Mouse (Mus musculus) activated CD4-positive, CD25-positive, alpha-beta regulatory T cell, adult 4 months (primary cell): ENCODE measurements around the gene Tbc1d19. TPM values are rescaled to one million over a fixed set of nuclear protein-coding genes. Genes with fewer than 3 reads are reported as not detected.

ENCODE experiments used
- ATAC-seq: one replicate; pipeline ENCODE4 v1.8.0; 2017
- polyA plus RNA-seq, 2 experiments: library from polyadenylated mRNA; unstranded; fragments of 100-300 nt; shearing (Covaris generic); gene quantifications; one replicate each; pipeline ENCODE4 v1.2.1; 2017

Gene Tbc1d19
- polyA plus RNA-seq, result 1 to 10 TPM; 5.3 to 6.8 TPM

DNA sequence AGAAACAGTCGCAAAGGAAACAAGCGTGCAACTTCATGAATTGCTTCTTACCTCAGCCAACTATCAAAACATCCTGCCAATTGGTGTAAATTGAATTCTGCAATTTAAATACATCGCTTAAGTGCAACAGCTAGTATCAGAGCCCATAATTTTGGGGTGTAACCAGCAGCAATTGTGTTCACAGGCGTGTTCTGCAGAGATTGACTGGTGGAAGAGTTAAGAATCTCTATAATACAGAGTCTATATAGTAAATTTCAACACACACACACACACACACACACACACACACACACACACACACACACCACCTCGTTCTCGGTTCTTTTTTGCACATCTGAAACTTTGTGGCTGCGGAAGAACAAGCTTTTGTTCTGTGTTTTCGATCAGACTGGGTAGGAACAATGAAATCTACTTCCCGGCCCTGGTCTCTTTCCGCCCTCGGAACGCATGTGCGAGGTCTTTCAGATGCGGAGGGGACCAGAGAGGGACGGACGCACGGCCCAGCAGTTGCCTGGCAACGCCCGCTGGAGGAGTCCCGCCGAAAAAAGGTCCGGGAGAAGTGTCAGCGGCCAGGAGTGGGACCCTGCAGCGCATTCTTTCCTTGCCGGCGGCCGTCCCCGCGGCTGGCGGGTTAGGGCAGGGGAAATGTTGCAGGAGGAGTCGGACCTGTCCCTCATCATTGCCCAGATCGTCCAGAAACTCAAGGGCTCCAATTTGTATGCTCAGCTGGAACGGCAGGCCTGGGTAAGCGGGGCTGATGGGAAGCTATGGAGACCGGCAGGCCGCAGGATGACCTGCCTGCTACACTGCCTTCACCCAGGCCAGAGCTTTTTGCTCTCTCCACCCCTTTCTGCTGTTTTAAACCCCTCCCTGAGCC lies at the start of gene Tbc1d19:
Gene Tbc1d19, plus strand, starts transcription at position 492 of the 877 bp plus-strand sequence.
- ATAC-seq, result peak; percentile 80

DNA sequence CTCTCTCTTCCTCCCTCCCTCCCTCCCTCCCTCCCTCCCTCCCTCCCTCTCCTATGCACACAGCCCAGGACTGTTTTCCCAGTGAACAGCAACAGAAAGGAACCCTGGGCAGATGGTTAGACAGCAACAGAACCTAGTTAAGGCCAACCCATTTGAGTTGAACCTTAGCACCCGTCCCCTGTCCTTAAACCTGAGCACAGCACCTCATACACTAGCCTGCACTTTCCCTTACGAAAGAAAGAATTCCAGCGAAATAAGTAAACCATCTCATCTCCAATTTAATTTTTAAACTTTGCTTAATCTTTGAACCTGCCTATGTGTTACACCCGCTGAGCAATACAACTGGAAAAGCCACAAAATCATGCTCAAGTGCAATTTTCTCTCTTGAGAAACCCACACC lies 49.5 kb upstream of the Tbc1d19 start:
- ATAC-seq, result no peak

DNA sequence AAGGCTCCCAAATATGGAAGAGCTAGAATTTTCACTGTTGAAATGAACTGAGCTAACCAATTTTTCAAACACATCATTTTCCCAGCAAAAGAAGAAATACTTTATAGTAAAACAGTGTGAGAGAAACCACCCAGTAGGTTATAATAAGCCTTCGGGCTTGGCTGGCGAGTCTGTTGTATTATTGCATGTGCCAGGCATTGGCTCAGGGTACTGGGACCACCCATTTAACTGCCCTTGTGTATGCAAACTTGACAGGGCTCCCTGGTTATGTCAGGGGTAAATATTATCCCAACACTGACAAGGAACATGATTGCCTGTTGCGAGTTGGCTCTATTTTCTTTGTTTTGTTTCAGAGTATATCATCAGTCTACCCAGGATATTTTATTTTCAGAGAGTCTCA lies 48.5 kb upstream of the Tbc1d19 start:
- no peak for ATAC-seq

DNA sequence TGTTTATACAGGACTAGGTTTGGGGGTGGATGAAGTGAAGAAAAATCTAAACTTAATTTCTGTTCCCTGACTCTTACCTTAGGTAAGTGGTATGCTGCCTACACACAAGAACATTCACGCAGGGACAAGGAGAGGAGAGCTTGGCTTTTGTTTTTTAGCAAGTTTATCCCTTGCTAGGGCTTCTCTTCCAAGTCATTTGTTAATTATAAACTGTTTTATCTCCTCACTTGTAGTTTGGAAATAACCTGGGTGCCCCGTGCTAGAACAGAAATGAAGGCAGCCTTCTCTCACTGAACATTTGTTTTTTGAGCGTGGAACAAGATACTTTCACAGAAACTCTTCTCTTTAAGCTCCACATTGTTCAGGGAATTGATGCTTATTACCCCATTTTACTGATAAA lies 48.1 kb upstream of the Tbc1d19 start:
- ATAC-seq, result no peak

DNA sequence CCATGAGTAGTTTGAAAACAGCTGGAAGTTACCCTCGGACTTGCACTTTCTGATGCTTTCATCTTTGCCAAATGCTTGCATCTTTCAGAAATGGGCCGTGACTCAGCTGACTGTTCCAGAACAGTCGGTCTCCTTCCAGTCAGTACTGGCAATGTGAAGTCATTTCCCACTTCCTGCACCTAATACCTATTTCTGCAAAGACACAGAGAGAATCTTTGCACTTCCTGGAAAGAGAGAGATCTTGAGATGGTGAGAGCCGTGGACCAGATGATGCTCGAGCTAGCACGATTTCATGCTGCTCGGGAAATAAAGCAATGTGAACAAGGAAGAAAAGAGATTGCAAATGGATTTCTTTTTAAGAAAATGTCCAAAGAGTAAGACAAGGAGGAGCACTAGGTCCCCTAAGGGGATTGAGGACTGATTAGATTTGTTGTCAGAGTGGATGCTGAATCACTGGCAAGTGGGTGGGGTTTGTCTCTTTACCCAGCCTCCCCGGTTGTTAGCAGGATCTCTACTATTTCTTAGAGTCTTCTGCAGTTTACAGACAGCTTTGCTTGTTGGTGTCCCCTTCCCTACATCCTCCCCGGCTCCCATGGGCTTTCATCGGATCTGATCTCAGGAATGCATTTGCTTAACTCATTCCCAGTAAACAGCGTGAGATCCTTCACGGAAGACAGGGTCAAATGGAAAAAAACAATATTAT lies 24.4 kb upstream of the Tbc1d19 start:
- no peak for ATAC-seq

DNA sequence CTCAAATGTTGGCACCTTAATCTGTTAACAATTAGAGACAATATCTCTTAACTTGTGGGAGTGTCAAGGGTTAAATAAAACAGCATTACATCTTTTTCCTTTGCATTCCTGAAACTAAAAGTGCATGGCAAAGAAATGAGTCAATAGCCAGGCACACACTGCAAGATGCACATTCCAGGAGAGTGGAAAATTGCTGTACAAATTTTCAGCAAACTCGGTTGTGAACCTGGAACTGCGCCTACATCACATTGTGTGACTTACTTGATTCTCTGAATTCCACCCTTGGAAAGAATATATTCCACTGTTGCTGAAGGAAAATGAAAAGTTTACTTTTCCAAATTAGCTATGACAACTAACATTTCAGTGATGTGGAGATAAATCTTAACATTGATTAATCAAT lies 8.0 kb upstream of the Tbc1d19 start:
- no peak for ATAC-seq

DNA sequence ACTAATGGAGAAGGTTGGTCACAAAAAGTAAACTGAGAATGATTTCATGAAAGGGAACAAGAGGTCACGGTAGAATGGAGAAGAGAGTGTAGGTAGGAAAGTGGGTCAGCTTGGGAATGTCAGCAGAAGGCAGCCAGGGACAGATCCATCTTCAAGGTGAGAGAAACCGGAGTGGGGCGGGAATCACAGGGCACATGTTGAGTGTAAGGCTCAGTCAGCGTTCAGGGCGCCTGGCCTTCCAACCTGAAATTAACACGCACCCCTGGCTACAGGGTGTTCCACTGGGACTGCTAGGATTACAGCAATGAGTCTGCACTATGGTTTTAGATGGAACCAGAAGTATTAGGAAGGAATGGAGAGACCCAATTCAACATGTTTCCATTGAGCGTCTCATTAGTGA lies 10.3 kb downstream of the Tbc1d19 start:
- ATAC-seq, result no peak

DNA sequence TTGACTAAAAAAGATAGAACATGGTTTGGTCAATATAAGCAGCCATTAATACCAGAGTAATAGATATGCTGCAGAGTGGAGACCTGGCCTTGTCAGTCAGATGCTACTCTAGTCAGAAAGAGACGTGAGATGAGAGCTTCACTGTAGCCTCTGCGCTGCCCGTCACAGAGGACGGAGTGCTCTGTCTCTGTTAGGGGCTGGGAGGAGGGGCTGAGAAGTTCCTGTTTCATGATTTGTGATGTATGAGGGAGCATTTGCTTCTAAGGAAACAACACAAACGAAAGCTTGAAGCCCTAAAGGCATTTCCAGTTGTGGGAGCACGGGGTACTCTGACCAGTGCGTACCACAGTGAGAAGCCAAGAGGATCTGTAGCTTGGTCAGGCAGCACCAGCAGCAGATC lies 16.5 kb downstream of the Tbc1d19 start:
- ATAC-seq, result no peak

DNA sequence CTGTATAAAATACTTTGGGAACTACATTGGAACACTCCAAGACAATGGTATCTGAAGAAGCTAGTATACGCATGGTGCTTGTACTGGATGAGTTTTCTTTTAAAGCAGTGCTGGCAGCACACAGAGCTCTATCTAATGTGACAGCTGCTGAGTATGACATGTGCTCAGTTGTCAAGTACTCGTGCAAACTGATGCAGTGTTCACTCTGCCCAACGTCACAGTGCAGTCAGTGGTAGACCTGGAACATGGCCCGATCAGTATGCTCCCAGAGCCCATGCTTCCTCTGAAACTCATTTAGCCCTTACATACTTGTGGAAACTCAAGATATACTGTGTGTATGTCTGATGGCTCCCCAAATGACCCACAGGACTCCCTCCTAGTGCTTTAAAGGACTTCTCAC lies 25.1 kb downstream of the Tbc1d19 start:
- no peak for ATAC-seq

DNA sequence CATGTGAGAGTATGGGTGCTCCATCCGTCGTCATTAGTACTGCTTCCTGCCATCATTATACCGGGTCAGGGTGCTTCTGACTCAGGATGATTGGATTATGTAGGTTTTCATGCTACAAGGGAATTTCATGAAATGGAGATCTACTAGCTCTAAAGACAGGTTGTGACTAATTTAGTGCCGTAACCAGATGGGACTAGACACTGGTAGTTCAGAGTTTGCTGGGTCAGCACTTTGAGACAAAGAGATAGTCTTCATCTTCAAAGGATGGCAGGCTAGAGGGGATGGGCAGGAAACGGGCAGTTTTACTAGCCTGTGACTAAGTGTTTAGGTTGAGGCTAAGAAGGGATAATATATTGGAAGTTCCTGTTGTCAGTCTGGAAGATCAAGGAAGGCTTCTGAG lies 31.9 kb downstream of the Tbc1d19 start:
- ATAC-seq, result no peak

DNA sequence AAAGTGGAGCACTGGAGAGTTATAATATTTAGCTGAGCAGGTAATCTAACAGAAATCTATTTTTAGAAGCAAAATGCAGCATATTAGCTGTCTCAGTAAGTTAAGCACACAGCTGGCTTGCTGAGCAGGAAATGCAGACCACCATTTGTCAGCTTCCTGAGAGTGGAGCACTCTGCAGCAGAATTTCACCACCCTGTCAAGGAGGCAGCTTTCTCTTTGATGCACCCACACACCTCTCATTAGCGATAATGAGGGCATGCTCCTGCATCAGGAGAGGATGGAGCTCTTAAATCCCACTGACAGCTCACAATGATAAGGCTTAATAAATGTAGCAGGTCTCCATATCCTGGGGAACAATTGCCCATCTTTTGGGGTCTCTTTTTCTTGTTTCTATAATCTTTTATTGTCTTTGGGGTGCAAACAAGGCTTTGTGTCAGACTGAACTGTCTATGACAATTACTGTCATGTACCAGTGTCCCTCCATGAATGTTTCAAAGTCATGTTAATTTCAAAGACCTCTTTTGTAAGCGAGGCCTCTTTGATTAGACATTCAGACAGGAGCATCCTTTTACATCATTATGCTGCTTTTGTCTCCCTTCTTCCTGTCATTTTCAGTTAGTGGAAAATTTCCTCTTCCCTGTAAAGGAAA lies 39.0 kb downstream of the Tbc1d19 start:
- ATAC-seq, result no peak

DNA sequence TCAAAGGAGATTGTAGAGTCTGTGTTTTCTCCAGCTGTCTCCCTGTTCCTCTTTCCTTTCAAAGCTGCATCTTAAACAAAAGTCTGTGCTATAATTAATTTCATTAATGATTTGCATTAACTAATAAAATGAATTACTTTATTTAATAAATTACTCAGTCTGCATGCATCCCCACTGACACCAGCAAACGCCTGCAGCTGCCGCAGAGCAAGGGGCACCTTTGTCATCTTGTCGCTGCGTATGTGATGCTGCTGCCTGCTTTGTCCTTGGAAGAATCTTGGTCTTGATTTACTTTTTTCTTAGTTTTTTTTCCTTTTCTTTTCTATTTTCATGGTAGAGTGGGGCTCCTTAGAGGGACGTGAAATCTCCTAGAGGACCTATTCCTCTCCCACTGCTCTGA lies 43.2 kb downstream of the Tbc1d19 start:
- ATAC-seq, result no peak

DNA sequence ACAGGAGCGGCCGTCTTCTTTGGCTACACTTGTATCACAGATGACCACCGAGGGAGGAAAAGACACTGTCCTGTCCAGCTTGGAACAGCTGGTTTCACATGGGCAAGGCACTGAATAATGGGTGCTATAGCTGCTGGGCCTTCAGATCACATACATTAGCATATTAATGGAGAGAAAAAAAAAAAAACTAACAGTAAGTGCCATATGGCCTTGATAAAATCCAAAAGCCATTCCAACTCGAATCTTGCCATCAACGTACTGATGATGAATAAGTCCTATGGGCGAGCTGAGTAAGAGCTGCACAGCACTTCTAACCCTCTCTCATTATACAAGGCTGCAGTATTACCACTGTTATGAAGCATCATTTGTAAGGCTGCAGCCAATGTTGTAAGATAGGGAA lies 45.2 kb downstream of the Tbc1d19 start:
- ATAC-seq, result no peak

DNA sequence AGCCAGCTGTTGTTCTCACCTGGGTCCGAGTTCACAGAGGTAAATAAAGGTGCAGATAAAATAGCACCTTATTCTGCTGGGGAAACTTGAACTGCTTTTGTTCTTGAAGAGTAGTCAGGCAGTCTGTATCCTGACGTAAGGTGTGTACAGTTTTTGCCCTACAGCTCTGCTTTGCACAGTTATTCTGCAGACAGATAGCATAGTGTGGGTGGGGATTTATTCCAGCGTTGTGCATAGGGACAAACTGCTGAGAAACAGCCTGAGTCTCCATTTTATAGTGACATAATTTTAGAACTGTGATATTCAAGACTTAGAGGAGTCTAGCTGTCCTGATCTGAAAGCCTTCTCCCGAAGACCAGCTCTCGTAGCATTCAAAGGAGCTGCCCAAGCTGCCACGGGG lies 46.6 kb downstream of the Tbc1d19 start:
- ATAC-seq, result no peak

DNA sequence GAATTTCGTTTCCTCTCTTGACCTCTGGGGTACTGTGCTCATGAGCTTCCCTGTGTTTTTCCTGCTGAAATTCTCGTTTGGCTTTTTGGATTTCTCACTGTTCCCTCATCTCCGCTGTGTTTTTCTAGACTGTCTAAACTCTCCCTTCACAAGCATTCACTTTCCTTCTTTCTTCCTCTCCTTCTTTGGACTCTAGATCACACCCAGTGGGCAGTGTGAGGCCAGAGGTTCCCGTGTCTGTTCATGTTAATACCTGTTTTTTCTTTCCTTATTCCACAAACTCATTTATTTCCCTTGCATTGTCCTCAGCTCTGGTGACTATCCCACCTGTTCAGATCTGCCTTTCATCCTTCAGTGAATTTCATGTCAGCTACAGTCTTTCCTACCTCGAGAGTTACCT lies 55.7 kb downstream of the Tbc1d19 start:
- no peak for ATAC-seq

DNA sequence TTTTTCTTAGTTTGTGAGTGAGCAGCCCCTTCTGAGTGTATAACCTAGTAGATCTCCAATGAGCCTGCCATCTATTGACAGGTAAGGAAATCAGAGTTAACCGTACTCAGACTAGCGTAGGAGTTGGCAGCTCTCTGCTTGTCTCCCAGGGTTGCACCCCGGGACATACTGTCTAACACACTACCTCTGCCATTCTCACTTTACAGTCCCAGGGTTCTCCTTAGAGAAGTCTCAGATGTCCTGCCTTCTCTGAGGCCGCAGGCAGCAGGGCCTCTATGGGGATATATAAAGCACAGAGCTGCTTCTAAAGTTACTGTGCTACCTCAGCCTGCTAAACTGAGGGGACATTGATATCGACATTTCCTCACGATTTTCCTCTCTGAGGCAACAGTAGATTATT lies 56.6 kb downstream of the Tbc1d19 start:
- ATAC-seq, result no peak

DNA sequence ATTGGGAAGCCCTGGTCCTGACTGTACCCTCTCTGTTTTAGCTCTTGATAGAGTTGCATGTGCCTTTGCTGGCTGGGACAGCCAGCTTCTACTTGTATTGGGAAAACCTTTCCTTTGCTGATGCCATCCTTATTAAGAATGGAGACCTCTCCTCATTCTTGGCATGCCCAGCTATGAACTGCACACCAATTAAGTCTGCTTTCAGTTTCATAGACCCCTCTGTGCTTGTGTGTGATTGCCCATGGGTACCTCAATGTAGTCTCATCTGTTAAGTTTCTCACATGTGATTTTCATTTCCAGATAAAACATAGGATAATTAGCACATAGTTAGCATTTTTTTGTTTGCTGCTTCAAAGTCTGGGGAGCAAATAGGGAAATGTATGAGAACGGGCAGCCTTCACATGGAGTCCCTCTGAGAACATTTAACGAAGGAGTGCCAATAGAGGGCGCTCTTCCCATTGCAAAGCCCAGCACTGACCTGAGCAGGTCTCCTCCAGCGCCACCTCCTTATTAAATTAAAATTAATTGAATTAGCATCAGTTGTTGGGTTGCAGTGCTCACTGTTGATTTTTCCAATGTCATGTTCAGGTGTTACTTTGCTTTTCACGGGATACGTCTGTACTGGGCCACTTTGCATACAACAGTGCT lies 62.4 kb downstream of the Tbc1d19 start:
- ATAC-seq, result peak; percentile 87

DNA sequence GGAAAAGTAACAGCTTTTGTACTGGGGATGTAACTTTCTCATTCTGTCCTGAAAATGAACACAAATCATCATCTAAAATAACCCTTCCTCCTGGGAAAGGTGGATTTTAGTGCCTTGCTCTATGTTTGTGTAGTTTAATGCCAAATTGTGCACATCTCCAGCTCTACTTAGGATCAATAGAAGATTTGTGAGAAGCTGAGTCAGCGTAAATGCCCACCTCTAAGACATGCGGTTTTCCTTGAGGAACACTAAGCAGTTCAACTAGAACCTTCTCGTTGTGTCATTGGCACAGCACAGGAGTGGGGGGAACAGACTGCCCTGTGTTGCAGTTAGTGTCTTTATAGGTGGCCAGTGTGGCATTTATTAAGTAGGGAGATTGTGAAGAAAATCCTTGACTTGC lies 65.6 kb downstream of the Tbc1d19 start:
- ATAC-seq, result no peak

DNA sequence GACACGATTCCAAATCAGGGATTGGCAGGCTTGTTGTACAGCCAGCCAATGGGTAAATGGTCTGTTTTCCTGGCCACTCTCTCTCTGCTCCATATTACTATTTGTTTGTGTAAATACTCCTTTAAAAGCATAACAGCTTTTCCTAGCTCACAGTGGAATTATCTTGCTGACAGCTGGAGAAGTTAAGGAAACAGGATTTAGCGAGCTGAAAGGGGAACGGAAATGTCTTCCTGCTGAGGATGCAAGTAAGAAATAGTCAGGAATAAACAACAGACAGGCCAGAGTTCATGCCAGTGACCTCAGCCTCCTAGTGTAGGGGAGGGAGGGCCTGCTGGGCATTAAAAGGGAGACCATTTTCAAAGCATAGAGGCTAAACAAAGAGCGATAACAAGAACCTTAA lies 71.3 kb downstream of the Tbc1d19 start:
- ATAC-seq, result no peak

DNA sequence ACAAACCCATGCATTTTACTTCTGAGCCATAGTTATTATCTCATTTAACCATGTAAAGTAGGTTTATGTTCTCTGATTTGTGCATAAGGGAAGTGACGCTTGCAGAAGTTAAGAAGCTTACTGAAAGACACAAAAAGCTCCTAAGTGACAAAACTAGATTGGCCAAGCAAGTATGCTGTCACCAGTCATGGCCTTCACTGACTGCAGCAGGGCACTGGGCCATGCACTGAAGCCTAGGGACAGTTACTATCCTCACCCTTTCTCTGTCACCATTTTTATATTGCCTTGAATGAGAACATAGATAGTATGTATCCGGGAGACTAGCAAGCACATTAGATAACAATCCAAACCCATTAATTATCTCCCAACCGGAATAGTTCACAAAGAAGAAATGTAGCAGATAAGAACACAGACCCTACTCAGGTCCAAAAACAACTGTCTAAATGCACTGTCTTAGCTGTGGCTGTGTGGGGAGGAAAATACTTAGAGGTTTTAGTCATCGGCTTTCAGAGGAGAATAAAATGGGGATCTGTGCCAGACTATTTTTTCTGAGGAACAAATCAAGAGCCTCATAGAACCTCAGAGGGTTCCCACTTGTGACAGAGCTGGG lies 72.1 kb downstream of the Tbc1d19 start:
- no peak for ATAC-seq

DNA sequence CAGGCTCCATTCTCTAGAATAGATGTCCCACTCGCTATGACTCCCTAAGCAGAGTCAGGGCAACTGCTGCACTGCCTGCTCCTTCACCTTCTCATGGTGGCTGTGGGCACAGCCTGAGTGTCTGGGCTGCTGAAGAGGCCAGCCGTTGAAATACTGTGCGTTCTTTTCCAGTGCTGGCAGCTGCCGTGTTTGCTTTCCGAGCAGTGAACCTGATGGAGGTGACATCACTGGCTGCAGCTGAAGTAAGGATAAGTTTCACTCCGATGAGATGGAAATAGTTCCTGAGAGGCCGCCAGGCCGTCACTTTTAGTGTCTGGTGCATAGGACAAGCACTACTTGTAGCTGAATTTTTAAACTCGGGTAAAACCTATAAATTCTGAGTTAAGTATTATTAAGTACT lies 92.0 kb downstream of the Tbc1d19 start:
- no peak for ATAC-seq

DNA sequence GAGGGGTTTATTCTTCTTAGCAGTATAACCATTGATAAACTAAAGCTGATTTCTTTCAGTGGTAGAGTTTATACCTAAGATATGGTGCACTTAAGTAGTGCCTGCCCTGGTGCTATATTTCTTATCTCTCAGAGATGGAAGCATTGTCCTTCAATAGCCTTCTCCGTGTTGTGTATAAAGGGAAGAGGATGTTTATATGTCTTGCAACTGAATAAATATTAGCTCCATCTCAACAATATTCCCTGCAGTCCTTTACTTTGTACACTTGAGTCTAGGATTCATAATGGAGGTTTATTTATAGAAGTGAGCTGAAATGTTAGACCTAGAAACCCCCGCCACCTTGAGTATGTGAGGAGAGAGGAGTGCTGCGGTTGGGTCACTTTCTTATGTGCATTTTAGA lies 93.4 kb downstream of the Tbc1d19 start:
- ATAC-seq, result no peak

DNA sequence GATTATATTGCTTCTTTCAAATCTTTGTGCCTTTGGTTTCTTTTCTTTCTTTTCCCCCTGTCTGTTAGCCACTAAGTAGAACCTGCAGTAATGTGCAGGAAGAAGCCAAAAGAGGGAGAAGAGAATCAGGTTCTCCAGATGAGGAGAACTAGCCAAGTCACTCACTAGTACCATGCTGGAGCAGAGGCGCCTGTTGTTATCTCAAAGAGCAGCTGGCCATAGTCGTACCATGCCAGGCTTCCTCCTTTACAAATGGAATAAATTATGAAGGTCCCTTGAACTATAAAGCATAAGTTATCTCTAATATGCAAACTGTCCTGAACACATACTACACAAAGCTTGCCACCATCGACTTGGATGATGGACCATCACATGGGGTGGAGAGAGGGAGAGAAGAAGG lies 99.8 kb downstream of the Tbc1d19 start:
- ATAC-seq, result no peak
